In the genomic region with DNA sequence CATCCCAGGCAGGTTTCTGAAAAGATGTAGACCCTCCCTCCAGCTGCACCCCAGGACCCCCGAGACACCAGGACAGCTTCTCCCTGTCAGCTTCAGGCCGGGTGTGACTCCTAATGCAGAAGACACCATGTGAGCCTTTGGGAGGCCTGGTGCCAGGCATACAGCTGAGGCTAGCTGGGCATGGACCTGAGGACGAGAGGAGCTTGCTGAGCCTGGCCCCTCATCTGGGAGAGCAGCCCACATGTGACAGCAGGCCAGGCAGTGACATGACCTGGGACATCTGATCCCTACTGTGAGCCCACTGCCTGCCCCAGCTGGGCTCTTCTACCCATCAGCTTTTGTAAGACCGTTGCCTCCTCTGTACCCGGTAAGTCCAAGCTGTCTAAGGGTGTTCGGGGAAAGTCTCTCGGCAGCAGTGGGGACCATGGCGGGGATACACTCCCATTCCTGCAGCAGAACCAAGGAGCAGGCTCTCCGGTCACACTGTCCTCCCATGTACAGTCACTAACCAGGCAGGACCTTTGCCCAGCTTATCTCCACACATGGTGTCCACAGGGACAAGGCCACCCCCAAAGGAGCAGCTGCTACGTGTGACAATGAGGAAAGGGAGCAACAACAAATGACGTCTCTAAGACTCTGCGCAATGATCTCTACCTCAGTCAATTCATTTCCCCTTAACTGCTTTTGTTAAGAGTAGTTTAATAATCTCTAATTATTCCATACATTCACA, we compare ENCODE assay signal across 16 mouse cellular contexts. TPM values are rescaled to one million over a fixed set of nuclear protein-coding genes. Genes with fewer than 3 reads are reported as not detected.
DNase-seq lines count a peak whose midpoint lies in the region; ATAC-seq and TF ChIP-seq lines count a peak whose summit lies in the region.
"Had no signal": no experiment of that assay in that cellular context is flagged by ENCODE, and none has a peak within 500 bp of the region (broad histone marks: within the 10 kb centered on the region; RNA-seq: fewer than 3 reads in every experiment).

No protein-coding gene starts in this region.

- peaks cover 22% of the 10 kb centered on the region for H3K4me1 ChIP-seq in hindbrain, embryonic 10.5 days (replicated peaks)
- no peaks in the 10 kb centered on the region; the same call in 1 of the 2 replicates for H3K4me1 ChIP-seq in hindbrain, embryonic 16.5 days (ENCODE audit: control insufficient read depth, insufficient read depth, low read depth, low read length)
- peaks cover 88% of the 10 kb centered on the region for H3K4me1 ChIP-seq in olfactory bulb, adult 2 months (ENCODE audit: control insufficient read depth, insufficient read depth, low read length)
- H3K4me1 ChIP-seq: embryonic facial prominence, embryonic 15.5 days; midbrain, embryonic 12.5 days had no signal

- H3K9ac ChIP-seq in hindbrain, embryonic 16.5 days (ENCODE audit: low read depth, low read length) = no peak overlapping the region
- H3K9ac ChIP-seq: embryonic facial prominence, embryonic 15.5 days; midbrain, embryonic 12.5 days had no signal

- WGBS in hindbrain, embryonic 10.5 days = 78% methylated on average over 12 of the region's 12 CpGs
- WGBS in hindbrain, embryonic 16.5 days = 59% methylated on average over 12 of the region's 12 CpGs
- WGBS in olfactory bulb, adult 2 months = 45% methylated on average over 12 of the region's 12 CpGs

- no peak overlapping the region for H3K4me2 ChIP-seq in hindbrain, embryonic 16.5 days (ENCODE audit: low read length)
- H3K4me2 ChIP-seq: embryonic facial prominence, embryonic 15.5 days; midbrain, embryonic 12.5 days had no signal

- no peak for TF ChIP-seq CTCF in olfactory bulb, adult 2 months (IDR thresholded peaks at IDR 0.05; ENCODE audit: insufficient read depth, low read depth, low read length)

- no peaks in the 10 kb centered on the region for H3K9me3 ChIP-seq in hindbrain, embryonic 10.5 days
- H3K9me3 ChIP-seq in hindbrain, embryonic 16.5 days (ENCODE audit: control insufficient read depth, low read length) = no peaks in the 10 kb centered on the region
- H3K9me3 ChIP-seq: embryonic facial prominence, embryonic 15.5 days; midbrain, embryonic 12.5 days had no signal

- H3K27ac ChIP-seq in hindbrain, embryonic 10.5 days = peak overlapping the region; percentile 12; the same call in 1 of the 2 replicates
- H3K27ac ChIP-seq in hindbrain, embryonic 16.5 days (ENCODE audit: low read depth, low read length) = no peak overlapping the region
- H3K27ac ChIP-seq in olfactory bulb, adult 2 months (ENCODE audit: insufficient read depth, low read depth, low read length) = peak overlapping the region; percentile 83
- H3K27ac ChIP-seq: embryonic facial prominence, embryonic 15.5 days; midbrain, embryonic 12.5 days had no signal

- no peak for ATAC-seq in hindbrain, embryonic 16.5 days
- ATAC-seq in granulocyte monocyte progenitor cell, adult 5-6 weeks (replicated peaks; ENCODE audit: poor library complexity, severe bottlenecking) = no peak

- no peaks in the 10 kb centered on the region for H3K36me3 ChIP-seq in hindbrain, embryonic 10.5 days
- H3K36me3 ChIP-seq in hindbrain, embryonic 16.5 days (ENCODE audit: control insufficient read depth, insufficient read depth, low read length) = peaks cover 4% of the 10 kb centered on the region; the same call in 1 of the 2 replicates
- H3K36me3 ChIP-seq: embryonic facial prominence, embryonic 15.5 days; midbrain, embryonic 12.5 days had no signal

- no peaks in the 10 kb centered on the region for H3K27me3 ChIP-seq in hindbrain, embryonic 10.5 days (ENCODE audit: insufficient read depth, poor library complexity, severe bottlenecking)
- H3K27me3 ChIP-seq in hindbrain, embryonic 16.5 days (replicated peaks; ENCODE audit: control insufficient read depth, insufficient read depth, low read length) = no peaks in the 10 kb centered on the region
- H3K27me3 ChIP-seq: embryonic facial prominence, embryonic 15.5 days had no signal

- TF ChIP-seq POLR2A in olfactory bulb, adult 2 months (IDR thresholded peaks at IDR 0.05; ENCODE audit: insufficient read depth, low read depth, low read length) = no peak

- DNase-seq in hindbrain, embryonic 10.5 days (ENCODE audit: low spot score) = no peak
- DNase-seq in right cerebral cortex, postnatal 4 days = peak; percentile 1
- DNase-seq in right cerebral cortex, adult 18-20 months = no peak
- DNase-seq in gastrocnemius, postnatal 25 days = peak; percentile 70
- DNase-seq in heart, postnatal 4 days = no peak
- DNase-seq: adrenal gland, adult 8-10 months; kidney, adult 11 months; kidney, postnatal 10 days; layer of hippocampus, adult 9-11 months; lung, adult 18-20 months; lung, postnatal 36 days had no signal

- H3K4me3 ChIP-seq in hindbrain, embryonic 10.5 days = no peak overlapping the region
- no peak overlapping the region for H3K4me3 ChIP-seq in hindbrain, embryonic 16.5 days (ENCODE audit: low read length)
- H3K4me3 ChIP-seq in olfactory bulb, adult 2 months (ENCODE audit: insufficient read depth, low read depth, low read length) = no peak overlapping the region
- H3K4me3 ChIP-seq: embryonic facial prominence, embryonic 15.5 days; midbrain, embryonic 12.5 days had no signal

RNA-seq across cellular contexts. Expression of a gene that starts 41.1 kb away (rescaled TPM):
- polyA plus RNA-seq in hindbrain, embryonic 10.5 days (2016; fragmentation: Nextera tagmentation; extraction: Ambion mirVana) = 1.8 and 3.6 TPM in 2 replicates
- polyA plus RNA-seq in hindbrain, embryonic 16.5 days (2015; fragmentation: Nextera tagmentation; extraction: Ambion mirVana) = 138 and 140 TPM in 2 replicates
- total RNA-seq in gastrocnemius, postnatal 25 days (2021) = 100 to 1,000 TPM; 115 to 121 TPM
- 150 and 183 TPM in 2 replicates for polyA plus RNA-seq in olfactory bulb, adult 2 months (2012; ENCODE audit: insufficient read depth, insufficient read length, low replicate concordance, missing spikeins)
- total RNA-seq in granulocyte monocyte progenitor cell, adult 5-6 weeks (2014; fragmentation: Nextera tagmentation) = 1.0 and 2.5 TPM in 2 replicates
- 1.8 and 2.7 TPM in 2 replicates for total RNA-seq in granulocyte monocyte progenitor cell, adult 5-6 weeks (2017)
- total RNA-seq in heart, postnatal 4 days (2021) = 1 to 10 TPM; 8.7 to 8.8 TPM

Comparison
In these comparisons a context has a peak if more than half of its experiments do, and no peak if none do; other contexts are left out.
1. DNase-seq: peak in right cerebral cortex, postnatal 4 days (single experiment) and gastrocnemius, postnatal 25 days (single experiment); none in hindbrain, embryonic 10.5 days (single experiment), right cerebral cortex, adult 18-20 months (single experiment) and heart, postnatal 4 days (single experiment).
2. RNA of a gene that starts 41.1 kb away (total RNA-seq): 115 to 121 TPM in gastrocnemius, postnatal 25 days; 8.7 to 8.8 TPM in heart, postnatal 4 days and 1.0 to 2.7 TPM in granulocyte monocyte progenitor cell, adult 5-6 weeks; every median in the first group is over 10 times any median in the second.